Mouse (Mus musculus) kidney, postnatal 14 days (tissue): ENCODE measurements at regions not wholly inside any gene's neighbourhood (a gene's known extent, or its start where the extent isn't known, plus 50 kb on each side); places are given as distances from the start of the nearest gene placed in this dataset.

ENCODE experiments used
- DNase-seq: peaks from one replicate; pipeline ENCODE4 v3.0.0; 2022; ENCODE audit warnings: mixed read lengths

DNA sequence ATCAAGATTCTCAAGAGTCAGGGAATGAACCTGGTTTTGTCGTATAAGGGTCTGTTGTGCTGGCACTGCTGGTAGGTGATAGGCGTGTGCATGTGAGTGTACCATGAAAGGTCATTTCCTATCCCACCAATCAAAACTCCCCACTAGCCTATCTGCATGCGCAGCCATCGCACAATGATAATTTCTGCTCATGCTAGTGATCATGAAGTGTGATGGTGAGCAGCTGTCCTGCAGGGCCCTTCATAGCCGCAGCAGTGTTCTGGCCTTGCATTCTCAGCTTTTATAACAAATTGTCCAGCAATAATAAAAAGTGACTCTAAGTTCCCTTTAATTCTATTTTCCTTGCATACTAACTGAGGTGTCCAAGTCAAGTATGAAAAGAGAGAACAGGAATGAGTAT, 321.7 kb upstream of the Spred2 start:
- DNase-seq, result peak; percentile 11

DNA sequence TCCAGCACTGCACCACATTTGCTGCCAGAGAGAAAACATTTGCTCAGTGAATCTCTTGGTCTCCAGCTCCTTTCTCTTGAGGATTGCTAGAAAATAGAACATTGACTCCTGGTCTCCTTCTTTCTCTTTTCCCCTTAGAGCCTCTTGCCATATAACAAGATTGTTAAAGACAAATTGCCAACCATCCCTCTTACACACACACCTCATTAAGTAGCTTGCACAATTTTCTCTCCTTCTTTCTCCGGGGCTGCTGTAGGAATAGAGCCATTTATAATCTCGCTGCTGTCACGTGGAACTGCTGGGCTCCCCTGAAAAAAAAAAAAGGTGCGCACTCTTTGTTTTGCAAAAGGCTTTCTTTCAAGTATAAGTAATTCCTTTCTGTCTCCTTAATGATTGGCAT, 318.6 kb upstream of the Spred2 start:
- DNase-seq, result no peak

DNA sequence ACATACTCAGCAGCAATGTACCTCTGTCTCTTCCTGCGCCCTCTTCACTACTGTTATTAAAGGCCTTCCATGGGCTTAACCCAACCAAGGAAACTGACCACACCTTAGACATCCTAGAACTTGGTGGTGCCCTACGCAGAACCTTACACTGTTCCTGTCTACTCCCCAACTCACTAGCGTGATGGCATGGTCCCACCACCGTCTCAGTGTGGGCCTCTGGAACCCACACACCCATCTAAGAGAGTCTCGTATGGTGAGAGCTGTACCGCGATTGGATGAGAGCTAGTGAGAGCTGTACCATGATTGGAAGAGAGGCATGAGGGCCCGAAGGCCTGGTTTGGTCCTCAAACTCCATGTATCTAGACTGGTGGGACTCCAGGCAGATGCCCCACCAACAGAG, 317.2 kb upstream of the Spred2 start:
- no peak for DNase-seq

DNA sequence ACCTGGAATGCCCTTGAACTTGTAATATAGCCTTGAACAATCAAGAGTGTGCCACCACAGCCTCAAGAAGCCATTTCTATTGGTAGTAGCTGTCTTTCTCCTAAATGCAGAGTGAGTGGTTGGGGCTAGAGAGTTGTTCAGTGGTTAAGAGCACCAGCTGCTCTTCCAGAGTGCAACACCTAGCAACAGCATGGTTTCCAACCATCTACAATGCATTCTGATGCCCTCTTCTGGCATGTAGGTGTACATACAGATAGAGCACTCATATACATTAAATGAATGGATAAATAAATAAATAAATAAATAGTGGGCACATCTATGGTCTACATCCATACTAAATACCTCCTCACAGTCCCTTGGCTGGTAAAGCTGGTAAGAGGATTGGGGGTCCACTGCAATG, 316.2 kb upstream of the Spred2 start:
- no peak for DNase-seq

DNA sequence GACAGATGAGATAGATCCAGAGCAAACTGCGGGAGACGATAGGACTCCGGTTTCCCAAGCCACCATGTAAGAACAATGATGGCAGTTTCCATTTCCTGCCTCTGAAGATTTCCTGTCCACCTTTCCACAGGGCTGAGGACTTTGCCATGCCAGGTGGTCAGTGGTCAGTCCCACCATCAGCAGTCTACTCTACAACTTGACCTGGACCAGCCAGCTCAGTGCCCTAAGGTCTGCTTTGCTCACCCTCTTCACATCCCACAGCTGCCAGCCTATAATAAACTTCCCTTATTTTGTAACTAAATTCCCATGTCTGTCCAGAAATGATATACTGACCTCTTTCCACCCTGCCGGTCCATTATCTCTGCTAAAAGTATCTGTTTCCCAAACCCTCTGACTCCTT, 315.7 kb upstream of the Spred2 start:
- DNase-seq, result no peak

DNA sequence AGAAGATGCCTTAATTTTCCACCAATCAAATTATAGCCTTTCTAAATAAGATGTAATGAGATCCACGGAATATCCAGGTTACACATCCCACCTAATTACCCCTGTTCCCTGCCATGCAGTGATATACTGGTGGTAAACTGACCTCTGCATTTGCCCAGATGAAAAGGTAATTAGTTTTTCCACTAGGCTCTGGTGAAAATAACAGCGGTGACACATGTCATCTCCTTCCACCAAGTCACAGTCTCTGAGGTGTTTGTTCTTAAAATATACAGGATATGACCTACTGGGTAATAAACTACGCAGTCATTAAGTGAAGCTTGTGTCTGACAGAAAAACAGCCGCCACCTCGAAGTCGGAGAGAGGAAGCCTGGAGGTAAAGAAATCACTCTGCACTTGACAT, 313.6 kb upstream of the Spred2 start:
- DNase-seq, result no peak

DNA sequence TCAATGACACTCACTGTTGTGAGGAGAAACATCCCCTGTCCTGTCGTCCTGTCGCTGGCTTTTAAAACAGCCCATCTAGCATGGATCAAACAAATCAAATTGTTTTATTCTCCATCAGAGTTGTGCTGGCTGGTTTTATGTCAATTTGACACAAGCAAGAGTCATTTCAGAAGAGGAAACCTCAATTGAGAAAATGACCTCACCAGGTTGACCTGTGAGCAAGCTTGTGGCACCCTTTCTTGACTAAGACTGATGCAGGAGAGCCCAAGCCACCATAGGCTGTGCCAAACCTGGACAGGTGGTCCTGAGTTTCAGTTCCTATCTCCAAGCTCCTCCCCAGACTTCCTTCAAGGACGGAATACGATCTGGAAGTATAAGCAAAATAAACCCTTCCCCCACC, 313.0 kb upstream of the Spred2 start:
- DNase-seq, result no peak

DNA sequence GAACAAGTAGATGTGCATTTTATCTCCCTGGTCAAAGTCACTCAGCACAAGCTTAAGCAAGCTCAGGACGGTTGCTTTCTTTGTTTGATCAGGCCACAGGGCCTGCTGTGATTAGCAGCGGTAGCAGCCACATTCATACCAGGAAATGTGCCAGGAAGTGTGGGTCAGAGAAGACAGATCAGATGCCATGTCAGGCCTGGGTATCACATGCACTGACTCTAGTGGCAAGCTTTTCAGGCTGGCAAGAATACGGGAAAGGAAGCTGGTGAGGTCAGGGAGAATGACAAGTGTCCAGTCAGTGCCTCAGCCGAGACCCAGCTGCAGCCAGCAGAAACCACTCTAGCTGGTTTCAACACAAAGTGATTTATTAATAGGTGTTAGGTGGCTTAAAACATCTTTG, 307.7 kb upstream of the Spred2 start:
- DNase-seq, result no peak

DNA sequence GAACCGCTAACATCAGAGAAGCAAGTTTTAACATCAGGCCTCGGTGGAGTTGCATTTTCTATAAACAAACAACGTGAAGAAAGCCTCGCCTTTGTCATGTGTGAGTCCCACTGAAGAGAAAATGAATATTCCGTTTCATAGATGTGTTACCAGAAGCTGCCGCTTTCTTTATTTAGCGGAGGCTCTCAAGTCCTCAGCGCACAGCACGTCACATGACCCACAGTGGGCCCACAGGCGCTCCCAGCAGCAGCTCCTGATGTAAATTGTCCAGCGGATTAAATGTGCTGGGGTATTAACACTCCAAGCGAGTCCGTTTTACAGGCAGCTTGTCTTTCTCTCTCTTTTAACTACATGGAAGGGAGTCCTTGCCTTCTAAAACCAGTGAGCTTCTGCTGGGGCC, 304.7 kb upstream of the Spred2 start:
- no peak for DNase-seq

DNA sequence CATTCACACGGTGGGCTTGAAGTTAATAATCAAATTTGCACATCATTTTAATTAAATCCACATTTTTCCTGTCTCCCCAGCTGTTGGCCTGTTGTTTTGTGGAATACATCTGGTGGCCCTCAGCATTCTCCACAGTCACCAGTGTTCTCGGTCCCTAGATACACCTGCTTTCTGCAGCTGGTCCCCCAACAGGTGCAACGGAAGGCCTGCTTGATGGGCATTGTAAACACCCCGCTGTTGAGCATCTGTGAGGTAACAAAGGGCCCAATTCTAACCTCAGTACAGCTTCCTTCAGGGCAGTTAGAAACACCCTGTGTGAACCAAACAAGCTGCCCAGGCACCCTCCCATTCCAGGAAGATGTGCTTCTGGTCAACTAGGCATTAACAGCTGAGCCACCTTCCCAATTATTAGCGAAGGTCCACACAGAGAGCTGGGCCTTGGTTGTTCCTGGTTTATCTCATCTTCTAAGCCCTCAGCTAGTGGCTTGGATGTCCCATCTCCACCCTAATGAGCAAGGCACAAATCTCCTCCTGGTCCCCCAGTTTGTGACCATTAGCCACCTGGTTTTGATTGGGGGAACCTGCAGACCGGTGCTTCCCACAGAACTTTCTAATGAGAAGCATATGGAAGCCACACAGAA, 293.0 kb upstream of the Spred2 start:
- no peak for DNase-seq

DNA sequence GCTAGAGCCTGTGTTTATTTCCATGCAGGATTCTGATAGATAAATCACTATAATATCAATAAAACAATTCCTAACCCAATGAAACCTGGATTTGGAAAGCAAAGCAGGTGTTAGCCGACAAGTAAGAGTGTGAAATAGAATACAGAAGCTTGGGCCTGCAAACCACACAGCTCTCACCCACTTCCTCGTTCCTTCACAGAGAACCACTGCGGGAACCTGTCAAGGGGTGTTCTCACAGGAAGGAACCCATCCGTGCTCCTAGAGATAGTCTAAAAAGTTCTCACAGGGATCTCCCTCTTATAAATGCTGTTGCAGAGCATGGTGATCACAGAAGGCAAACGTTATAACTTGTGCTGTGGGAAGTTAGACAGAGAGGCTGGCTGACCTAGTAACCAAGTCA, 291.7 kb upstream of the Spred2 start:
- no peak for DNase-seq

DNA sequence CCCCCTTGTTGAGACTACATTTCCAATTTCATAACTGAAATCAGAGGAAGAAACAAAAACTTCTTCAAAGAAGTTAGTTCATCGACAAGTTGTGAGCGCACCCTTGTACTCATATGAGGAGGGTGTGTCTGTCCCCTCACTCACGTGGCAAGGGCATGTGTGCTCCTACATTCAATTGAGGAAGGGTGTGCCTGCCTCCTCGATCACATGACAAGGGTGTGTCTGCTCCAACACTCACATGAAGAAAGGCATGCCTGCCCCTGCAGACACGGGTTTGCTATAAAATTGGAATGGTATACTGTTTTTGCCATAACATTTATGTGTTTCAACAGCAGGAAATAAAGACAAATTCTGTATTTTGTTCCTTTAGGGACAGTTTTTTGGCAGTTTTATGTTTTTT, 290.6 kb upstream of the Spred2 start:
- DNase-seq, result no peak

DNA sequence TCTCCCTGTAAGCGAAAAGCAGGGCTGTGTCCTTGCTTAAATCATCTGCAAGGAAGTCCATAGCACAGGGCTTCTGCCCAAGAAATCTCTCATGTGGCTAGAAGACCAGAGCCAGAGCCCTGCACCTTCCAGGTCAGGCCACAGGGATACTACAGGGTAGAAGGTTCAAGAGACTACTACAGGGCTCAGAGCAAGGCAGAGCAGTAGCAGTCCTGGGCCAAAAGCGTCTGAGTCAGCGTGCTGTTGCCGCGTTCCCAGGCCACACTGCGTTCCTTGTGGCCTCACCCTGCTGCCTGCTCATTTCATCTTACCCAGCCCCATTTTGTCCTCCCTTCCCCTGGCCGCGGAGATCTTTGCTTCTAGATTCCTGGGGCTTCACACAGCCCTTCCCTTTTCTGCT, 283.0 kb upstream of the Spred2 start:
- DNase-seq, result peak; percentile 22

DNA sequence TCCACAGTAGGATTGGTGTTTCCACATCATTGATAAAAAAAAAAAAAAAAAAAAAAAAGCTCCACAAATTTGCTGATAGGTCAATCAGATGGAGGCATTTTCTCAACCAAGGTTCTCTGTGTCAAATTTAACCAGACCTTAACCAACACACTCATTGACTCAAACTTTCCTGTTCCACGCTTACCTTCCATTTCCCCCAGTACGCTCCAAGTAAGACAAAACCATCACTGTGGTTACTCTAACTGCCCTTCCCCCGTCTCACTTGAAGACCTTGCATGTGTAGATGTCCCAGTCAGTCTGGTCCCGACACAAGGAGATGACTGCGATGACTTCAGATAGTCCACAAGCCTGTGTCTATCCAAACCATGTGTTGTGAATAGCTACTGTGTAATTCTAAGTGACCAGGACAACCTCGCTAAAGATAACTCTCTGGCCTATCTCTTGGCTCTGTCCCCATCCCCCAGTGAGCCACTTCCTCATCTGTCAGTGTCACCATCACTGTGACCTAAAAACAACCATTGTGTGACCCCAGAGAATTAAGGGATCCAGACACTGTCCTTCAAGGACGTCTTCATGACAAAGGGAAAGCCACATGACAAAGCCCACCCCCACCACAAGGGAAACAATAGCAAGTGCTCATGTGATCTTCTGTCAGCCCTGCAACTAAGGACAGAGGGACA, 279.9 kb upstream of the Spred2 start:
- DNase-seq, result no peak

DNA sequence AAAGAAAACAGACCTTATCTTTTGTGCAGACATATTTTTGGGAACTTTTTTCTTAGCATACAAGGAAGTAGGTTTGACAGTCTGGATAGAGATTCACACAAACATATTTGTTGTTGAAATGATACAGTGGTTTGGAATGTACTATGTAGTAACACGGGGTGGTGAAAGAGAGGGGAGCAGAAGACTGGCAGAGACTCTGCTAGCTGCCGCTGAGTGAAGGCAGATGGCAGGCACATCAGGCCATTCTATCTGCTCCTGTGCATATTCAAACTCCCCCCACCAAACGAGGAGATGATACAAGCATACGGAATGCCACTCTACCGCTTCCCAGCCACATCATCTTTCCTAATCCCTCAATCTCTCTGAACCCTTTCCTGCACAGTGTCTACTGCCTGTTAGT, 279.1 kb upstream of the Spred2 start:
- no peak for DNase-seq

DNA sequence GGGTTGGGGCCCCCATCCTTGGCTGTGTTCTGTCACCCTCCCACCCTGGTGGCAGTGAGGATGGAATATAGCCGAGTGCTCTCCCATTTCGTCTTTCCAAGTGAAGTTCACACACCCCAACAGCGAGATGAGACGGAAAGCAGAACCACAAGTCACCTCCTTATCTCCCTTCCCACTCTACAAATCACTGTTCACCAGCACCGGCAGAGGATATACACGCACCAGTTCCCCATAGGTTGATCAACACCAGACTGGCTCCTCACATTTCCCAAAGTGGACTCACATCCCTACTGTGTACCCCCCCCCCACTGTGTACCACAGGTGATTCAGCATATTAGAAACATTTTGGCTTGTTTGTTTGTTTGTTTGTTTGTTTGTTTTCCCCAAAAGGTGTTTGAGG, 272.7 kb upstream of the Spred2 start:
- DNase-seq, result no peak

DNA sequence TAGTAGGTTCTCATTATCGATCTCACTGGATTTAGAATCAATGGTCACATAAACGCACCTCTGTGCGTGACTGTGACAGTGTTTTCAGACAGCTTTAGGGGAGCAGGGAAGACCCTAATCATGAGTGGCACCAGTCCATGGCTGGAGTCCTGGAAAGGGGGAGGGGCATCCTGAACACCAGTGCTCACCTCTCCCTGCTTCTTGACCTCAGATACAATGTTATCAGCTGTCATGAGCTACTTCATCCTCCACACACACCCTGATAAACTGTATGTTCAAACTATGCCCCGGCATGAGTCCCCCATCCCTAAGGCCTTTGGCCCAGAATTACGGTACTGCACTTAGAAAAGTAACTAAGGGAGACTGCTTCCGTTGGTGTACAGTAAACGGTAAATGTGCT, 272.2 kb upstream of the Spred2 start:
- no peak for DNase-seq

DNA sequence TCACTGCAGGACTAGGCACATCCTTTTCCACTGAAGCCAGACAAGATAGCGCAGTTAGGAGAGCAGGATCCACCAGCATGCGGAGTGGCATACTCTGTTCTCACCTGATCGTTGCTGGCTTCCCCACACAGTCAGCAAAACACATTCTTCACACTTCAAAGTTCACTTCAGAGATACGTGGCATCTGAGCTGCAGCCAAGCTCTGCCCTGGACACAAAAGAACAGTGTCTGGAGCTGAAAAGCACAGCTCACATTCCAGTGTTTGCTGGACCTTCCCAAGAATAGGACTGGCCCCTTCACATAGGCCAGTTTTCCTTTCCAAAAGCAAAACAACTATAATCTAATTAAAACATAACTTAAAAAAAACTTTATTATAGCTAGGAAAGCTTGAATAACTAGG, 264.7 kb upstream of the Spred2 start:
- peak; percentile 41 for DNase-seq

DNA sequence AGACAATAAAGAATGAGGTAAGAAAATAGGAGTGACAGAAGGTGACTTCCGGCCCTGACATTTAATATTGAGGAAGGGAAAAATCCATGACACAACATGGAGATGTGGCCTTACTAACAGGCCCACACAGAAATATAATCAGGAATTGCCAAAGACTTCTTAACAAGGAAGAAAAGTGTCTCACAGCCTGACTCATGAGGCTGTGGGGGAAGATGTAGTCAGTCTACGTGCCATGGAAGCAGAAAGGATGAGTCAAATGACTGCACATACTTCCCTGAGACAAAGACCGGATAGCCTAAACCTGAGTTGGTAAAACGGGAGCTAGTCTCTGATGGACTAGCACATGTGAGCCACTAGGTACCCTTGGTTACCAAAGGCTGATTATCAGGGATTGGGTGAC, 257.4 kb upstream of the Spred2 start:
- DNase-seq, result no peak

DNA sequence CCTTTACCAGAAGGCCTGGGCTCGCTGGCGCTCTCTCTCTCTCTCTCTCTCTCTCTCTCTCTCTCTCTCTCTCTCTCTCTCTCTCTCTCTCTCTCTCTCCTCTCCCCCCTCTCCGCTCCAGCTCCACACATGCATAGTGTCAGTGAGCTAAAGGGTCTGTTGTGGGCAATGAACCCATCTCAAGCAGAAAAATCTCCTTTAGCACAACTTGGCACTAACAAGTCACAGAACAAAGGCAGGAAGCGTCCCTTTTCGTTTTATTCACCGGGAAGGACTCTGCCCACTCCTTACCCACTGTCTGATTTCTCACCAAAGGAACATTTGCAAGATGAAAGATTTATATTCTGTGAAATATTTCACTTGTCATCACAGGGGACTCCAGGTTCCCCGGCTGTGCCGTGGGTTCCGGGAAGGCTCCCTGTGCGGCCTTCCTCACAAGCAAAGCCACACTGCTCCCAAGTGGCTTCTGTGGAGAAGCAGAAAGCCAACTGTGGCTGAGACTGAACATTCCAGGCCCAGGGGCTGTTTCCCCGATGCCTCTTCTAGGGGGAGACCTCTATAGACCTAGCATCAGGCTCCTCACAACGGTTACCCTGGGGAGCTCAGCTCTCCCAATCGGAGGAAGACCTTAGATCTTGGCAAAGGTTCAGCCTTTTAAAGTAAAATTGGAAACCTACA, 253.2 kb upstream of the Spred2 start:
- DNase-seq, result peak; percentile 55

DNA sequence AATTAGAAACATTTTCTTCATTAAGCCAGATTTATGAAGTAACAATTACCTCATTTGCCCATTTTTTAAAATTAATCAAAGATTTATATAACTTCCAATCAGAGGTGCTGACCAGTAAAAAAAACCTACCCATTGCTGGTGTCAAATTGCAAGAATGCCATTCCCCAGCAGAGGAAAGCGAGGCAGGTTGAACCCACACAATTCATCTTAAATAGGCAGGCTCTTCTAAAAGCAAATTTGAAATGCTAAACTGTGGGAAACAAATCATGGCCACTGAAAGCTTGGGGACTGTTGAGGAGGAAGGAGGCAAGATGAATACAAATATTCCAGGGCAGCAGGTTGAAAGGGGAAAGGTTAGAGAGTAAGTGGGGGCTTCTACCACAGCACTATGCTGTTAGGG, 251.2 kb upstream of the Spred2 start:
- DNase-seq, result no peak

DNA sequence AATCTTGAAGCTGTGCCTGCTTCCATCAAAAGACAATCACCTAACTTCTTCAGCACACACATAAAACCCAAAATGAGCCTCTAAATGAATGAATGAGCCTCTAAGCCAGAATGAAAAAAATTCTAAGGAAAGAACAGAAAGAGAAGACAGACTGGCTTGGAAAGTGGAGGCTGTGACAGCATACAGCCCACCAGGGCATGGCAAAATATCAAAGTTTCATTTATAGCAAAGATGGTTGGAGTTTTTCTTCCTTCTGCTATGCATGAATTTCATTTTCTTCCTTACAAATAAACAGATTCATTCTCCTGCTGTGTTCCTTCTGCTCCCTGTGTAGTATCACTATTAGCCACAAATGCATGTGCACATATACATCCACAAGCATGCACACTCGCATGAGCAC, 247.7 kb upstream of the Spred2 start:
- DNase-seq, result no peak

DNA sequence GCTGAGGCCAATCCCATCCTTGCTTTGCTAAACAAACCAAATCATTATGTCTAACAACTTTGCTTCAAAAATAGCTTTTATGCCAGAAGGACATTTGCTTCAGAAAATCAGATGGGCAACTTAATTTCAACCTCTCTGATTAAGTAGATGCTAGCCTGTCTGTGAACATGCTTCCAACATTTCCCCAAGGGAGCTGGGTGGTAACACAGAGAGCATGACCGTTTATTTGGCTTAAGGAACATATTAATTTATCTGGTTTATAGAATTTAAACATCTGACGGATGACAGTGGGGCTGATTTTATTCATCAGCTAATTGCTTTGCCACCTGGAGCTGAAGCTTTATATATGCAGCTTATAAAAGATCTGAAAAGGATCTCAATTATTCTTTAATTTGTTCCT, 245.1 kb upstream of the Spred2 start:
- no peak for DNase-seq

DNA sequence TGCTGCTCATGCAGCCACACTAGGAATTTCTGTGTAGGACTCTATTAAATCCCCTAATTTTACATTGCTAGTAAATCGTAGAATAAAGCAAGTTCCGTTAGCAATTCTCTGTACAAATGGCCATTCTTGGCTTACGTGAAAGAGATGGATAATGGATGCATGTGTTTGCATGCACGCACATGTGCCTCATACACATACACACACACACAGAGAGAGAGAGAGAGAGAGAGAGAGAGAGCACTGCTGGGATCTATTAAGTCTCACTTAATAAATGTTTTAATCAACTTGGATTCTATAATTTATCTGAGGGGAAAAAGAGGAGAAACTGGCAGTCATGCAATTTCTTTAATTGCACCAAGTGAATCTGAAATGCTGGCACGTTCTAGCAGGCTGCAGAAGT, 244.5 kb upstream of the Spred2 start:
- no peak for DNase-seq

DNA sequence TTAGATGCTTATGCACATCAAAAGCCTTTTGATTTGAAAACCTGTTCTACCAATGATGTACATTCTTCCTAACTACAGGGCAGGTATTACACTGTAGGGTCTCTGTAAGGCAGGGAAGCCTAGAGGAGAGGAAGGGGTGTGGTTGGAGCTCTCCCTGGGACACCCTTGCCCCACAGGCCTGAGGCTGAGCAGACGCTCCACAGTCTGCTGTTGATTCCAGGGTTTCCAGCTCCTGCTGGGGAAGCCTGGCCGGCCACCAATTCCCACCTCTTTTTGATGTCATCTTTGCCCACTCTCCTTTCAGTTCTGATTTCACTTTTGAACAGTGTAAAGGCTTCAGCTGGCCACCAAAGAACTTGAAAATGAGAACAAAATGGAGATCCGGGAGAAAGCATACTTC, 223.0 kb upstream of the Spred2 start:
- no peak for DNase-seq
